Mouse (Mus musculus): ENCODE results near the gene Grb2. TPM values are rescaled to one million over a fixed set of nuclear protein-coding genes. Genes with fewer than 3 reads are reported as not detected.

Gene Grb2
- total RNA-seq (2023) = 108 TPM

DNA sequence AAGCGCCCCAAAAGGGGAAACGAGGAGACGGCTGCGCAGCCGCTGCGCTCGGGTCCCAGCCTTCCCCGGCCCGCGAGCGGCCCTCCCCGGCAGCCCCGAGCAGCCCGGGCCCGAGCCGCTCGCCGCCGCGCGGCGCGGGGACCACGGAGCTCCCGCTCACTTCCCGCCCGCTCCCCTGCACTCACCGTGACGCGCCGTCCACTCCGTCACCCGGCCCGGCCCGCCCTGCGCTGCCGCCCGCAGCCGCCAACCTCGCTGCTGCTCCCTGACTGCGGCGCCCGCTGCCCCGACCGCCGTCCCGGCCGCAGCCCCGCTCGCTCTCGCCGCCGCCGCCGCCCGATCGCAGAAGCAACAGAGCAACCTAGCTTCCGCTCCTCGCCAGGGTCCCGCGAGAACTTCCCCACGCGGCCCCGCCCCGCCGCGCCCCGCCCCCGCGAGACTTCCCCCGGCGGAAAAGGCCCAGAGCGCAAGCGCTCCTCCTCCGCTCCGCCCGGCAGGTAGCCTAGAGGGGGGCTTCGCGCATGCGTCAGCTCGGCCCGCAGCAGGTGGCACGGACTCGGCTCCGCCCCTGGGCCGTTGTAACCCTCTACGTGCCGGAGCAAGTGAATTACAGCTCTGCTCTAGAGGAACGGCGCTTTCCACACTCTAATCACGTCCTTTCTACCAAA, at the start of gene Grb2:
TSS of gene Grb2 (minus strand) at position 389 of the 668 bp plus-strand sequence.

DNA sequence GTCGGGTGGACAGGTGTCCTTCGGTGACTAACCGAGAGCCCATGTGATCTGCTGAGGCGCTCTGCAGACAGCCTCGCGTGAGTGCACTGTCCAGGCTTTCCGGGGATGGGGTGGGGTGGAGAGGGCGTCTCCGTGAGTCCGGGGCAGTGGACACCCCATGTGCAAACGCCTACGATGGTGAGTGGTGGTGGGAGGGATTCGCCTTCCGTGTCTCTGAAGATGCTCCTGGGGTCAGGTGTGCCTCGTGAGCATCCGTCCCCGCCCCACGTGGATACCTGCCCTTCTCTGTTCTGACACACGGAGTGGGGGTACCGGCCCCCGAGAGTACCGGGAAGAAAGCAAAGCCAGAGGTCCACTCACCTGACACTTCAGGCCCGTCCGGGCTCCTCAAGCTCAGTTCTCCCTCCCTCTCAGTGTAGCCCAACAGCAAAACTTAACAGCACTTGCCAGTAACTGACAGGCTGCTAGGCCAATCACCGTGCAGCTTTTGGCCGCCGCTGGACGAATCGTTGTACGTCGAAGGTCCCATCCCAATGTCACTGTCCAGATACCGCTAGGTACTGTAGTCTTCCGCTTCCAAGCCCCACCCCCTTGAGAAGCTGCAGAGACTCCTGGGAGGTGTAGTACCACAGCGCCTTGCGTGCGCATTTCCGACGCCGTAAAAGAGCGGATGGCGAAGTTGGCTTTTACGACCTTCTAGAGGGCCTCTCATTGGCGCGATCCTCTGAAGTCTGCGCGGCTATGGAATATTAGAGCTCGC, 80.5 kb downstream of the Grb2 start, which contains the start of gene Slc25a19:
TSS of gene Slc25a19 (minus strand) at position 591 of the 760 bp plus-strand sequence.

DNA sequence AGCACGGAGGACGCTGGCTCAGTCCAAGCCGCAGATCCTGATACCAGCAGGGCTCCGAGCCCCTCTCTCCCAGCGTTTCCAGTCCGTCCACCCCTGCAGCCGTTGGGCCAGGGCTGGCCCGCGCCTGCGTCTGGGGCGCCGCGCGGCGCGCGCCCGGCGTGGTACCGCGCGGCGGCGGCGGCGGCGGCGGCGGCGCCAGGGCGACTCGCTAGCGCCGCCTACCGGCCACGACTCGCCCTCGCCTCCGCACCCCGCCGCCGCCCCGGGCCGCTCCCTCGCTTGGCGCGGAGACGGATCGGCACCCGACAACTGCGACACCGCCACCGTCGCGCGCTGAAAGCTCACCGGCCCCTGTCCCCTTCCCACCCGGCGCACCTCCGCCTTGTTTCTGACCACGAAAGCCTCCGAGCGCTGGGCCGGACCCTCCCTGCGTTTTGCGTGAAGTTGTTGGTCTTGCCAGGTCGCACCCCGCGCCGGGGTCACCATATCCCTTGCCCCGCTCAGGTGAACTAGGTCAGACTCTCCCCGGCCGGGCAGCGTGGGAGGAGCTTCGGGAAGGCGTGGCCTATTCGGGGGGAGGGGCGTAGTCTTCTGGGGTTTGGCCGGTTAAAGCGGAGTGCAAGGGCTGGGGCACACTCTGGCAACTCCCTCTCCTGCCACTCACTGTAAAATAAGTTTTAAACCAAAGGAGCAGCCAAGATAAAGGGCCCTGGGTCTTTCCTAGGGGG, 95.8 kb downstream of the Grb2 start, which contains the start of gene Mif4gd:
TSS of gene Mif4gd (minus strand) at position 560 of the 728 bp plus-strand sequence.

DNA sequence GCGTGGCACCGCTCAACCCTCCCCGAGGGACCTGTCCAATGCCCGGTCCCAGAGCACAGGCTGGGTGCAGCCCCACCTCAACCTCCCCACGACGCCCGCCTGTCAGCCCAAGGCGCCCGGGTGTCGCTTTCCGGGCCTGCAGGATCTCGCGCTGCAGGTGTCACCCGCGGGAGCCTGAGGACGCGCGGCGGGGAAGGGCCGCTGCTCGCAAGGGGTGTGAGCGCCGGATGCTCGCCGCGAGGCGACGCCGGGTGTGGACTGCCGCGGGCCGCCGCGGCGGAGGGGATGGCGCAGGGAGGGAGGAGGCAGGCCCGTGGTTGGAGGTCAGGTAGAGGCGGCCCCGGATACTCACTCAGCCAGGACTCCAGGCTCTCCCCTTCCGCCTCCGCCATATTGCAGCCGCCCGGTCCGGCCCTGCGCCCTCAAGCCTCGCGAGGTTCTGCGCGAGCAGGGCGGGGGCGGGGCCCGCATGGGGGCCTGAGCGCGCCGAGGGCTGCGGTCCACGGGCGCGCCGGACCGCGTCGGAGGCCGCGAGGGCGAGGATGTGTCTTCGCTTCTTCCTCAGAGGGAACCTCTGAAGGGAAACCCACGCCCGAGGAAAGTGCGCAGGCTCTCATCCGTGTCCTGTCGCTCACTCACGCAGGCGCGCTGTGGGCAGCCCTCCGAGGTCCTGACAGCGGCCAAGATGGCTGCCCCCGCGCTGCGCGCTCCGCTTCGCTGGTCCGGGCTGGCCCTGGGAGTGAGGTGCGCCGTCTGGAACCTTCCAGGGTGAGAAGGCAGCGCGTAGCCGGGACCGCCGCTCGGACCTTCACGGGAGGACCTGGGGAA, 104.7 kb downstream of the Grb2 start, which contains the start of the genes Mrps7 and Gga3:
TSS of gene Mrps7 (plus strand) at position 450 of the 828 bp plus-strand sequence.
TSS of gene Gga3 (minus strand) at position 576 of the 828 bp plus-strand sequence.

Other genes with a start within 250 kb of the Grb2 start
- 23.5 TPM for gene Slc16a5, start 246.1 kb downstream of the Grb2 start, total RNA-seq (2023)
- 44.8 TPM for gene Armc7, start 232.9 kb downstream of the Grb2 start, total RNA-seq (2023)
- gene Nt5c, start 216.7 kb downstream of the Grb2 start, total RNA-seq (2023) = 116 TPM
- 225 TPM for gene Jpt1, start 194.2 kb downstream of the Grb2 start, total RNA-seq (2023)
- gene Sumo2, start 172.3 kb downstream of the Grb2 start, total RNA-seq (2023) = 234 TPM
- 67.9 TPM for gene Nup85, start 144.2 kb downstream of the Grb2 start, total RNA-seq (2023)
- gene Mrps7, start 104.7 kb downstream of the Grb2 start, total RNA-seq (2023) = 33.5 TPM
- 135 TPM for gene Gga3, start 104.5 kb downstream of the Grb2 start, total RNA-seq (2023)
- 65.7 TPM for gene Mif4gd, start 95.6 kb downstream of the Grb2 start, total RNA-seq (2023)
- gene Slc25a19, start 80.3 kb downstream of the Grb2 start, total RNA-seq (2023) = 48.1 TPM
- 74.2 TPM for gene Tmem94, start 56.8 kb upstream of the Grb2 start, total RNA-seq (2023)
- 2.9 TPM for gene Caskin2, start 105.0 kb upstream of the Grb2 start, total RNA-seq (2023)
- 23.2 TPM for gene Tsen54, start 106.1 kb upstream of the Grb2 start, total RNA-seq (2023)
- 37.2 TPM for gene Llgl2, start 115.5 kb upstream of the Grb2 start, total RNA-seq (2023)
- not detected for gene Myo15b, start 149.8 kb upstream of the Grb2 start, total RNA-seq (2023)
- 0.92 TPM for gene Smim5, start 191.4 kb upstream of the Grb2 start, total RNA-seq (2023)
- gene Smim6, start 203.4 kb upstream of the Grb2 start, total RNA-seq (2023) = not detected
- gene Sap30bp, start 224.7 kb upstream of the Grb2 start, total RNA-seq (2023) = 41.8 TPM
- 22.9 TPM for gene Recql5, start 224.9 kb upstream of the Grb2 start, total RNA-seq (2023)